Mouse (Mus musculus) liver, embryonic 13.5 days (tissue): ENCODE measurements around the gene Egfr. TPM values are rescaled to one million over a fixed set of nuclear protein-coding genes. Genes with fewer than 3 reads are reported as not detected.

Source experiments
- ATAC-seq: fragments of 200-750 bp; cut with Nextera tagmentation; 2 replicates; pipeline ENCODE4 v1.8.0; 2017; ENCODE audit warnings: low read depth, mild to moderate bottlenecking, moderate number of reproducible peaks, moderate library complexity
- DNase-seq: peaks from one replicate; pipeline ENCODE4 v3.0.0; 2022
- H3K27ac ChIP-seq: fragments of 300-500 bp; sonication (generic); 2 replicates; pipeline ENCODE4 v1.5.1; 2015; ENCODE audit warnings: moderate library complexity, mild to moderate bottlenecking, inconsistent platforms
- H3K27me3 ChIP-seq: fragments of 300-500 bp; sonication (generic); 2 replicates; pipeline ENCODE4 v1.6.1; 2015; ENCODE audit warnings: mild to moderate bottlenecking, inconsistent platforms
- H3K36me3 ChIP-seq: fragments of 300-500 bp; sonication (generic); 2 replicates; pipeline ENCODE4 v1.6.1; 2015; ENCODE audit warnings: mild to moderate bottlenecking, inconsistent platforms
- H3K4me1 ChIP-seq: fragments of 300-500 bp; sonication (generic); replicated peaks from 2 replicates; pipeline ENCODE4 v1.6.1; 2015; ENCODE audit warnings: inconsistent platforms
- H3K4me2 ChIP-seq: fragments of 300-500 bp; sonication (generic); 2 replicates; pipeline ENCODE4 v1.6.1; 2015; ENCODE audit warnings: inconsistent platforms, mild to moderate bottlenecking, moderate library complexity
- H3K4me3 ChIP-seq: fragments of 300-500 bp; sonication (generic); replicated peaks from 2 replicates; pipeline ENCODE4 v1.5.1; 2015; ENCODE audit warnings: mild to moderate bottlenecking, inconsistent platforms
- H3K9ac ChIP-seq: fragments of 300-500 bp; sonication (generic); 2 replicates; pipeline ENCODE4 v1.6.1; 2015; ENCODE audit warnings: mild to moderate bottlenecking, inconsistent platforms
- H3K9me3 ChIP-seq: fragments of 300-500 bp; sonication (generic); replicated peaks from 2 replicates; pipeline ENCODE4 v1.6.1; 2016; ENCODE audit warnings: inconsistent platforms
- WGBS: fragments of 180-500 bp; shearing (Covaris S2); methylation state at CpG from one replicate; pipeline ENCODE4 v1.1.7; 2015; ENCODE audit not compliant: insufficient replicate concordance; 5-methylcytosine and 5-hydroxymethylcytosine counted together
- polyA plus RNA-seq: library from polyadenylated mRNA; unstranded; fragments of >200 nt; fragmentation: Nextera tagmentation; extraction: Ambion mirVana; gene quantifications from 2 replicates; pipeline ENCODE4 v1.2.1, GENCODE M21; 2015

Egfr gene
- polyA plus RNA-seq: 0.67 TPM in 2 replicates

GRCm38 (mm10) chr11:16752007-16752348 is at the start of gene Egfr:
Gene Egfr, plus strand, starts transcription at chr11:16752203.
- DNase-seq (no peak), ATAC-seq (peak; percentile 64)
- H3K4me3 ChIP-seq: peak within 1 kb of the TSS; percentile 54
- 0 out of 2 replicates have a peak within 1 kb of the TSS, but pooled peaks have one; percentile 36 for H3K9ac ChIP-seq
- H3K27me3 ChIP-seq: peaks cover 45% of the 10 kb centered on the region
- no peaks in the 10 kb centered on the region for H3K9me3 ChIP-seq
- no peaks in the 10 kb centered on the region for H3K36me3 ChIP-seq
- peak within 1 kb of the TSS; percentile 64 for H3K4me2 ChIP-seq
- under 1% methylated on average over 21 of the region's 21 CpGs for WGBS
- no peaks in the 10 kb centered on the region for H3K4me1 ChIP-seq
- no peak within 1 kb of the TSS for H3K27ac ChIP-seq

- WGBS: 53% methylated on average over 3 of the region's 3 CpGs
- ATAC-seq: no peak
- no peak overlapping the region for H3K4me2 ChIP-seq
- no peak overlapping the region for H3K9ac ChIP-seq
- H3K4me3 ChIP-seq: no peak overlapping the region
- no peak for DNase-seq
- no peaks in the 10 kb centered on the region for H3K9me3 ChIP-seq
- no peaks in the 10 kb centered on the region for H3K27me3 ChIP-seq
- no peaks in the 10 kb centered on the region for H3K4me1 ChIP-seq
- H3K36me3 ChIP-seq: no peaks in the 10 kb centered on the region
- H3K27ac ChIP-seq: no peak overlapping the region
Measured at GRCm38 (mm10) chr11:16703221-16703620, 48.8 kb upstream of the Egfr start.

DNA sequence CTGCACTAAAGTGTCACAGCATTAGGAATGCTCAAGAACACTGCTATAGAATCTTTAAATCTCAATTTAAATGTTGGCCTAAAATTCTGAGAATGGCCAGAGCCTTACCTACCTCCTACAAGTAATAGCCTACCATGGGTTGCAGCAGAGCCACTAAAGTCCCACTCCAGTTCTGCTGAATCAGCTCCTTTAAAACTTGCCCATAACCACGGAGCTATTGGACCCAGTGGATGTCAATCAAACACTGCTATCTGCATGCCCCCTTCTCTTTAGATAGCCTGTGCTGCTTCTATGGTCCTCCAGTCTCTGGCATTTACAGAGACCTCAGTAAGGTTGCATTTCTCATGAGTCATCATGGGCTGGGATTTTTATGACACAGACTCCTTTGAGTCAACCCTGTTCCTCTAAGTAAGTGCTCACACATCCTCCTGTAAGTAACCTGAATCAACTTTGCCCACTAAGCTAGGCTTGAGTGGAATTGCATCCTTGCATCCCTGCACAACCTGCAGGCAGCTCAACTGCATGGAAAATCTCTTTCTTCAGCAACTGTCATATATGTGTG is 16.8 kb upstream of the Egfr start:
- Histone ChIP-seq H3K4me3 (no peak overlapping the region), H3K27ac (no peak overlapping the region), H3K9ac (no peak overlapping the region), H3K27me3 (no peaks in the 10 kb centered on the region), H3K4me2 (no peak overlapping the region), H3K9me3 (no peaks in the 10 kb centered on the region), H3K36me3 (no peaks in the 10 kb centered on the region), H3K4me1 (no peaks in the 10 kb centered on the region)
- WGBS: 35% methylated on average over 1 of the region's 1 CpGs
- no peak for ATAC-seq
- DNase-seq: no peak

DNA sequence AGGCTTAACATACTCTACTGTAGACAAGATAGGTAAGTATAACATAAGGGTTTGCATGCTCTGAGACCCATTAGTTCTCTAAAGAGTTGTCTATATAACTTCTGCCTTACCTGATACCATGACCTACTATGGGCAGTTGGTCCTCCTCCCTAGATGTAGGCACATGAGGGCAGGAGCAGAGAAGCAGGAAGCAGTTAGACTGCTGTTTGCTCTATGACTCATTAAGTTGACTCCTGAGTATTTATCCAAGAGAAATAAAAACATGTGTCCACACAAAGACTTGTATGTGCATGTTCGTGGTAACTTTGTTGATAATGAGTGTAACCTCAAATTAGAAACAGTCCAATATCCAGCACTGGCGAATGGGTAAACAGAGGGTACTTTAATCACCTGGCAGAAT is 14.7 kb upstream of the Egfr start:
- no peak overlapping the region for H3K27ac ChIP-seq
- ATAC-seq (no peak), DNase-seq (no peak)
- no peaks in the 10 kb centered on the region for H3K36me3 ChIP-seq
- H3K4me2 ChIP-seq: no peak overlapping the region
- H3K9me3 ChIP-seq: no peaks in the 10 kb centered on the region
- H3K4me1 ChIP-seq: no peaks in the 10 kb centered on the region
- no peaks in the 10 kb centered on the region for H3K27me3 ChIP-seq
- WGBS: 40% methylated on average over 2 of the region's 2 CpGs
- no peak overlapping the region for H3K9ac ChIP-seq
- H3K4me3 ChIP-seq: no peak overlapping the region

DNA sequence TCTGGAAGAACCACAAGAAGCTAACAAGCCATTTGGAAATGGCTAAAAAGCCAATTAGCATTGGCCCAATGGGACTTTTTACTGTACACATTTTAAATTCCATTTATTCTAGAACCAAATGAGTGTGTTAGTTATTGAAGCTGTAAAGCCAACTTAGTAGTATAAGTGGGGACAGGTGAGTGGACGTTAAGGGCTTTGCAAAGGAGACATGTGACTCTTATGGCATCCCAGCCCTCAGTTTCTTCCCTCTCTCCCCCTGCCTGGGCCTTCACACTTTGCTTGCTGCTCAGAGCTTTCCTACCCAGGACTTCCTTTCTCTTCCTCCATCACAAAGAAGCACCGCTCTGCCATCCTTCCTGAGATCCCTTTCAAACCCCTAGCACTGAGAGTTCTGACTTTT is 13.3 kb upstream of the Egfr start:
- H3K27ac ChIP-seq: no peak overlapping the region
- 68% methylated on average over 2 of the region's 2 CpGs for WGBS
- no peaks in the 10 kb centered on the region for H3K4me1 ChIP-seq
- no peak overlapping the region for H3K4me2 ChIP-seq
- H3K36me3 ChIP-seq: no peaks in the 10 kb centered on the region
- H3K9ac ChIP-seq: no peak overlapping the region
- H3K9me3 ChIP-seq: no peaks in the 10 kb centered on the region
- DNase-seq: no peak
- H3K4me3 ChIP-seq: no peak overlapping the region
- no peaks in the 10 kb centered on the region for H3K27me3 ChIP-seq
- no peak for ATAC-seq

DNA sequence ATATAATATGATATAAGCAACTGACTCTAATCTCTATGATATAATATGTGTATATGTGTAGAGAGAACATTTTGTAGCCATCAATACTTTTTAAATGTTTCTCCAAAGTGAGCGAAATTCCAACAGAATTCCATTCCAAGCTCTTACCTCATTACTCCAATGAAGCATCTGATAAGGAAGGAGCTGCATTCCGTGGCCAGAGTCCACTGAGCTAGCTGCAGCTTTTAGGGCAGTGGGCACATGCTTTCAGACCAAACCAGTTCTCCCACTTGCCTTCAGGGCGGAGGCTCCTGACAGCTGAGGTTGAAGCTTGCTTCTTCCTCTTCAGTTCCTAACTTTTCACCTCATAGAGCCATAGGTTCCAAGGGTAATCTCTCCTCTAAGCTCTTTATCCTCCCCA is 12.8 kb upstream of the Egfr start:
- ATAC-seq: no peak

GRCm38 (mm10) chr11:16740691-16741611 is 11.1 kb upstream of the Egfr start:
- H3K9ac ChIP-seq: no peak overlapping the region
- ATAC-seq (no peak), DNase-seq (no peak)
- H3K36me3 ChIP-seq: no peaks in the 10 kb centered on the region
- no peak overlapping the region for H3K4me3 ChIP-seq
- no peak overlapping the region for H3K4me2 ChIP-seq
- H3K27me3 ChIP-seq: no peaks in the 10 kb centered on the region
- no peak overlapping the region for H3K27ac ChIP-seq
- WGBS: 60% methylated on average over 10 of the region's 10 CpGs
- no peaks in the 10 kb centered on the region for H3K9me3 ChIP-seq
- no peaks in the 10 kb centered on the region for H3K4me1 ChIP-seq

More for the DNA sequence above, 12.8 kb upstream of the Egfr start:
- H3K27ac ChIP-seq: no peak overlapping the region
- no peak overlapping the region for H3K4me2 ChIP-seq
- WGBS: 45% methylated on average over 3 of the region's 3 CpGs
- H3K9me3 ChIP-seq: no peaks in the 10 kb centered on the region
- H3K4me3 ChIP-seq: no peak overlapping the region
- H3K4me1 ChIP-seq: no peaks in the 10 kb centered on the region
- no peak for DNase-seq
- H3K27me3 ChIP-seq: no peaks in the 10 kb centered on the region
- H3K36me3 ChIP-seq: no peaks in the 10 kb centered on the region
- H3K9ac ChIP-seq: no peak overlapping the region

DNA sequence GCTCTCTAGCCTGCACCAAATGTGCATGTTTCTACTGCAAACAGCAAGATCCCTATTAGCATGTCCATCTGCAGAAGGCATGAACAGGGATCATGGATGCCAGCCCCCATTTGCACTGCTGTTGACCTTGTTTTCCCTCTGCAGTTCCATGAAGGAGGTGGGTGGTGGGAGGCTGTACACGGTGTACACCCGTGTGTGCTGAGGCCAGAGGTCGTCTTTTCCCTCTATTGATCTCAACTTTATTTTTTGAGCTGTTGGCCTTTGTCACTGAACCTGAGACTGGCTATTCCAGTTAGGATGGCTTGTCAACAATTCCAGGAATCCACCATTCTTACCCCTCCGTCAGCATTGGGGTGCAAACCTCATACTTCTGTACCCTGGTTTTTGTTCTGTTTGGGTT is 9.8 kb upstream of the Egfr start:
- Histone ChIP-seq H3K4me3 (no peak overlapping the region), H3K4me2 (no peak overlapping the region), H3K4me1 (no peaks in the 10 kb centered on the region), H3K27ac (no peak overlapping the region), H3K27me3 (no peaks in the 10 kb centered on the region), H3K9me3 (no peaks in the 10 kb centered on the region), H3K36me3 (no peaks in the 10 kb centered on the region), H3K9ac (no peak overlapping the region)
- DNase-seq (no peak), ATAC-seq (peak; percentile 39; the same call in 1 of the 2 replicates)
- WGBS: 68% methylated on average over 4 of the region's 4 CpGs

GRCm38 (mm10) chr11:16742821-16743220 is 9.2 kb upstream of the Egfr start:
- Histone ChIP-seq H3K36me3 (no peaks in the 10 kb centered on the region), H3K4me2 (no peak overlapping the region), H3K4me1 (no peaks in the 10 kb centered on the region), H3K4me3 (no peak overlapping the region), H3K27me3 (no peaks in the 10 kb centered on the region), H3K9ac (no peak overlapping the region), H3K27ac (no peak overlapping the region), H3K9me3 (no peaks in the 10 kb centered on the region)
- WGBS: 62% methylated on average over 2 of the region's 2 CpGs
- no peak for ATAC-seq
- no peak for DNase-seq

GRCm38 (mm10) chr11:16751457-16751982 is 483 bp upstream of the Egfr start:
- H3K9me3 ChIP-seq: no peaks in the 10 kb centered on the region
- no peaks in the 10 kb centered on the region for H3K4me1 ChIP-seq
- DNase-seq (no peak), ATAC-seq (no peak)
- H3K27me3 ChIP-seq: peaks cover 45% of the 10 kb centered on the region
- peak overlapping the region; percentile 64 for H3K4me2 ChIP-seq
- WGBS: 23% methylated on average over 7 of the region's 7 CpGs
- no peaks in the 10 kb centered on the region for H3K36me3 ChIP-seq
- H3K4me3 ChIP-seq: peak overlapping the region; percentile 54
- no peak overlapping the region for H3K27ac ChIP-seq
- H3K9ac ChIP-seq: no peak overlapping the region

- peak overlapping the region; percentile 64 for H3K4me2 ChIP-seq
- H3K9me3 ChIP-seq: no peaks in the 10 kb centered on the region
- peaks cover 45% of the 10 kb centered on the region for H3K27me3 ChIP-seq
- ATAC-seq (peak; percentile 41), DNase-seq (no peak)
- H3K36me3 ChIP-seq: no peaks in the 10 kb centered on the region
- under 1% methylated on average over 65 of the region's 68 CpGs for WGBS
- no peak overlapping the region for H3K27ac ChIP-seq
- 0 out of 2 replicates have a peak overlapping the region, but pooled peaks have one; percentile 36 for H3K9ac ChIP-seq
- H3K4me3 ChIP-seq: peak overlapping the region; percentile 54
- H3K4me1 ChIP-seq: no peaks in the 10 kb centered on the region
Measured at GRCm38 (mm10) chr11:16752349-16753153, 548 bp downstream of the Egfr start.
